8 mouse cellular contexts compared by ENCODE assay signal in genomic region chr8:105861951-105862350, GRCm38 (mm10). TPM values are rescaled to one million over a fixed set of nuclear protein-coding genes. Genes with fewer than 3 reads are reported as not detected.
A peak's percentile ranks its signal among the peaks of the same experiment; 100 is the strongest.
DNase-seq lines count a peak whose midpoint lies in the region; ATAC-seq and TF ChIP-seq lines count a peak whose summit lies in the region.

No protein-coding gene starts in this region.

- peak overlapping the region; percentile 96; the same call in 1 of the 2 replicates for H3K9ac ChIP-seq in forebrain, postnatal 0 days
- H3K9ac ChIP-seq in stomach, embryonic 15.5 days: no peak overlapping the region

- H3K4me1 ChIP-seq in forebrain, postnatal 0 days (ENCODE audit: insufficient read depth): peaks cover 18% of the 10 kb centered on the region
- peaks cover 23% of the 10 kb centered on the region for H3K4me1 ChIP-seq in stomach, embryonic 15.5 days

- peak overlapping the region; percentile 68 for H3K4me2 ChIP-seq in forebrain, postnatal 0 days (ENCODE audit: low read depth)
- H3K4me2 ChIP-seq in stomach, embryonic 15.5 days: peak overlapping the region; percentile 72

- H3K4me3 ChIP-seq in layer of hippocampus, adult 2 months: peak overlapping the region; percentile 78
- peak overlapping the region; percentile 94 for H3K4me3 ChIP-seq in forebrain, postnatal 0 days (ENCODE audit: low read depth, low read length)
- H3K4me3 ChIP-seq in stomach, embryonic 15.5 days (replicated peaks): peak overlapping the region; percentile 73

- peak; percentile 61 for TF ChIP-seq CTCF in layer of hippocampus, adult 2 months (conservative IDR thresholded peaks at IDR 0.05)
- TF ChIP-seq CTCF in forebrain, postnatal 0 days (IDR thresholded peaks at IDR 0.05; ENCODE audit: low read depth): peak; percentile 34

- peaks cover 10% of the 10 kb centered on the region for H3K36me3 ChIP-seq in forebrain, postnatal 0 days (ENCODE audit: insufficient read depth)
- peaks cover 16% of the 10 kb centered on the region for H3K36me3 ChIP-seq in stomach, embryonic 15.5 days

- H3K27me3 ChIP-seq in forebrain, postnatal 0 days (ENCODE audit: insufficient read depth, low read length): no peaks in the 10 kb centered on the region
- H3K27me3 ChIP-seq in stomach, embryonic 15.5 days (replicated peaks): no peaks in the 10 kb centered on the region

- DNase-seq in layer of hippocampus, adult 2 months (ENCODE audit: low spot score in 2 of 2): no peak
- DNase-seq in layer of hippocampus, adult 9-10 months (ENCODE audit: low spot score): no peak
- DNase-seq in adipocyte (ENCODE audit: low spot score) (peak; percentile 65), liver (peak; percentile 40)
- DNase-seq in forebrain, postnatal 0 days: no peak
- DNase-seq in urinary bladder, adult 18-20 months (ENCODE audit: low spot score in 2 of 2): no peak
- no peak for DNase-seq in cerebellum, adult 9-10 months

- no peak for ATAC-seq in forebrain, postnatal 0 days
- ATAC-seq in stomach, embryonic 15.5 days (ENCODE audit: insufficient read depth, low FRiP score, low read depth): no peak

- WGBS in forebrain, postnatal 0 days: 0% methylated on average over 1 of the region's 1 CpGs
- WGBS in stomach, embryonic 15.5 days: 14% methylated on average over 1 of the region's 1 CpGs

- H3K9me3 ChIP-seq in forebrain, postnatal 0 days (ENCODE audit: low read length): no peaks in the 10 kb centered on the region
- no peaks in the 10 kb centered on the region for H3K9me3 ChIP-seq in stomach, embryonic 15.5 days

- H3K27ac ChIP-seq in layer of hippocampus, adult 2 months: peak overlapping the region; percentile 96; the same call in 1 of the 2 replicates
- H3K27ac ChIP-seq in forebrain, postnatal 0 days (ENCODE audit: low read depth, low read length): no peak overlapping the region
- H3K27ac ChIP-seq in stomach, embryonic 15.5 days: no peak overlapping the region

RNA-seq across cellular contexts. Expression of gene Nutf2, which starts 1.6 kb away (rescaled TPM):
- 10 to 100 TPM; 33.5 to 40.8 TPM for total RNA-seq in layer of hippocampus, adult 2 months (2021)
- 70.4 and 89.5 TPM in 2 replicates for total RNA-seq in forebrain, postnatal 0 days (2014; rRNA removed)
- 142 and 146 TPM in 2 replicates for polyA plus RNA-seq in forebrain, postnatal 0 days (2015; fragmentation: Nextera tagmentation; extraction: Ambion mirVana)
- polyA plus RNA-seq in stomach, embryonic 15.5 days (2015; fragmentation: Nextera tagmentation; extraction: Ambion mirVana): 151 and 214 TPM in 2 replicates

RNA-seq across cellular contexts. Expression of gene Thap11, which starts 7.0 kb away (rescaled TPM):
- 10 to 100 TPM; 37.2 to 38.9 TPM for total RNA-seq in layer of hippocampus, adult 2 months (2021)
- 60.4 and 81.9 TPM in 2 replicates for total RNA-seq in forebrain, postnatal 0 days (2014; rRNA removed)
- polyA plus RNA-seq in forebrain, postnatal 0 days (2015; fragmentation: Nextera tagmentation; extraction: Ambion mirVana): 48.6 and 57.2 TPM in 2 replicates
- polyA plus RNA-seq in stomach, embryonic 15.5 days (2015; fragmentation: Nextera tagmentation; extraction: Ambion mirVana): 61.6 and 63.3 TPM in 2 replicates

RNA-seq across cellular contexts. Expression of gene Cenpt, which starts 8.9 kb away (rescaled TPM):
- 10 to 100 TPM; 14.6 to 16.0 TPM for total RNA-seq in layer of hippocampus, adult 2 months (2021)
- total RNA-seq in forebrain, postnatal 0 days (2014; rRNA removed): 42.4 and 44.7 TPM in 2 replicates
- 39.0 and 42.8 TPM in 2 replicates for polyA plus RNA-seq in forebrain, postnatal 0 days (2015; fragmentation: Nextera tagmentation; extraction: Ambion mirVana)
- 38.0 and 41.2 TPM in 2 replicates for polyA plus RNA-seq in stomach, embryonic 15.5 days (2015; fragmentation: Nextera tagmentation; extraction: Ambion mirVana)

RNA-seq across cellular contexts. Expression of gene Edc4, which starts 18.7 kb away (rescaled TPM):
- total RNA-seq in layer of hippocampus, adult 2 months (2021): 10 to 100 TPM; 69.0 to 70.4 TPM
- 85.3 and 96.7 TPM in 2 replicates for total RNA-seq in forebrain, postnatal 0 days (2014; rRNA removed)
- polyA plus RNA-seq in forebrain, postnatal 0 days (2015; fragmentation: Nextera tagmentation; extraction: Ambion mirVana): 36.1 and 41.7 TPM in 2 replicates
- 35.7 and 41.9 TPM in 2 replicates for polyA plus RNA-seq in stomach, embryonic 15.5 days (2015; fragmentation: Nextera tagmentation; extraction: Ambion mirVana)

RNA-seq across cellular contexts. Expression of gene Nrn1l, which starts 31.4 kb away (rescaled TPM):
- 1 to 10 TPM; 2.4 TPM for total RNA-seq in layer of hippocampus, adult 2 months (2021)
- total RNA-seq in forebrain, postnatal 0 days (2014; rRNA removed): 0.92 TPM in 1 of 2 replicates, not detected in the other
- 0.36 and 1.2 TPM in 2 replicates for polyA plus RNA-seq in forebrain, postnatal 0 days (2015; fragmentation: Nextera tagmentation; extraction: Ambion mirVana)
- 0.31 and 0.63 TPM in 2 replicates for polyA plus RNA-seq in stomach, embryonic 15.5 days (2015; fragmentation: Nextera tagmentation; extraction: Ambion mirVana)

Comparison
In these comparisons a context has a peak if more than half of its experiments do, and no peak if none do; other contexts are left out.
1. DNase-seq: peak in adipocyte (single experiment) and liver (single experiment); none in layer of hippocampus, adult 2 months (0 of 2), layer of hippocampus, adult 9-10 months (single experiment), forebrain, postnatal 0 days (single experiment), urinary bladder, adult 18-20 months (0 of 2) and cerebellum, adult 9-10 months (single experiment).
2. Peak in every context shown above with its lines, with median percentiles within 50 percentile points of each other: H3K4me3 ChIP-seq.